Mouse (Mus musculus) kidney, adult 10 weeks (tissue): Measurements from ENCODE around the gene Pik3ip1. TPM values are rescaled to one million over a fixed set of nuclear protein-coding genes. Genes with fewer than 3 reads are reported as not detected.

Experiments used
- polyA plus RNA-seq: library from polyadenylated mRNA; stranded (reverse); fragments of 350-450 nt; fragmentation: Illumina TruSeq; extraction: RNeasy Lipid Tissue Mini Kit (QIAGEN cat#74804); gene quantifications from one replicate; pipeline ENCODE4 v1.2.3, GENCODE M21; 2014; ENCODE audit warnings: low read depth, low replicate concordance

Gene Pik3ip1
- 3.6 TPM for polyA plus RNA-seq

GRCm38 (mm10) chr11:3329891-3330451, at the start of gene Pik3ip1:
Gene Pik3ip1, plus strand, starts transcription at chr11:3330401.

GRCm38 (mm10) chr11:3288521-3289301, 41.5 kb upstream of the Pik3ip1 start, which contains the start of gene Patz1:
Gene Patz1, plus strand, starts transcription at chr11:3288874.

Other genes starting within 250 kb of the Pik3ip1 start
- 9.3 TPM for gene Sfi1, start 136.9 kb upstream of the Pik3ip1 start, polyA plus RNA-seq
- gene Eif4enif1, start 128.0 kb upstream of the Pik3ip1 start, polyA plus RNA-seq, result 45.0 TPM
- 169 TPM for gene Drg1, start 64.0 kb upstream of the Pik3ip1 start, polyA plus RNA-seq
- 15.3 TPM for gene Patz1, start 41.5 kb upstream of the Pik3ip1 start, polyA plus RNA-seq
- 8.3 TPM for gene Limk2, start 78.8 kb downstream of the Pik3ip1 start, polyA plus RNA-seq
- gene Rnf185, start 122.0 kb downstream of the Pik3ip1 start, polyA plus RNA-seq, result 34.6 TPM
- gene Pla2g3, start 157.9 kb downstream of the Pik3ip1 start, polyA plus RNA-seq, result not detected
- gene Inpp5j, start 174.4 kb downstream of the Pik3ip1 start, polyA plus RNA-seq, result 2.1 TPM
- 1.5 TPM for gene Selenom, start 184.3 kb downstream of the Pik3ip1 start, polyA plus RNA-seq
- gene Smtn, start 210.2 kb downstream of the Pik3ip1 start, polyA plus RNA-seq, result 1.0 TPM